Mouse (Mus musculus): ENCODE data around the gene Gse1.

DNA sequence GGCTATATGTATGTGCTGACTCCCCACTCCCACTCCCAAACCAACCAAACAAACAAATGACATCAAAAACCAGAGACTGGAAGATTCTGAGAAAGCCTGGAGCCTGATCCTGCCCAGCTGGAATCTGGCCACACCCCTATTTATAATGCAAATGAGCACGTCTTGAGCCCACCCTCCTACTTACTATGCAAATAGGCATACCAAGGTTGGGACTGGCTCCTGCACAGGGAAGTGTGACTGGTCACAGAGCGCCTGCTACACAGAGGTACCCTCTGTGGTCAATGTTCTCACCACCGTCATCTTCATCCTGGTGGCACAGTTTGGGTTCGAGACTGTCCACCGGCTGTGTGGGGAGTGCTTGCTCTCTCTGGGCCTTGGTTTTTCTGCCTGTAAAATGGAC lies 146.9 kb downstream of the Gse1 start:
- TF ChIP-seq CTCF (IDR thresholded peaks at IDR 0.05; ENCODE audit: borderline replicate concordance, insufficient read depth, low read depth, low read length) (no peak), POLR2A (IDR thresholded peaks at IDR 0.05; ENCODE audit: borderline replicate concordance, insufficient read depth, low read length) (no peak)

Data from cerebellum, adult 2 months (tissue).